Mouse (Mus musculus): ENCODE results near the gene Zmat3.

DNA sequence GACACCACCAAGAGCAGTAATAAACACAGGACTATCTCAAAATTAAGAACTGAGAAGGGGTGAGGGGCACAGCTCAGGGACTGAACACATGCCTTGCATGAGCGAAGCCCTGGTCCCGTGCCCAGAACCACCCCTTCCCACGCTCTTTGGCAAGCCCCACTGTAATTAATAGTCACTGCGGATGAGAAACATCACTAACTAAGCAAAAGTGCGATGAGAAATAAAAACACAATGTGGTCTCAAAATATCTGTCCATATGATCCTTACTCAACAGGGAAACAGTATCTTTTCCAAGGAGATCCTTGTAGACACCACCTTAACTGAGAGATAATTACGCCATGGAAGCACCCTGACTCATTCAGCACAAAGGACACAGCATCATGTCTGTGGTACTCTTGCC lies 17.9 kb downstream of the Zmat3 start:
- no peak for TF ChIP-seq POLR2A (IDR thresholded peaks at IDR 0.05; ENCODE audit: borderline replicate concordance, insufficient read depth, low read length)
- no peak for TF ChIP-seq CTCF (IDR thresholded peaks at IDR 0.05; ENCODE audit: borderline replicate concordance, insufficient read depth, low read depth, low read length)
